Mouse (Mus musculus): ENCODE measurements around the gene Gm21887.
"Not testable (repeated sequence)": the region's sequence is repeated elsewhere in the genome, so short reads cannot be mapped to it uniquely, and the experiment has no call there.

The Gm21887 gene

DNA sequence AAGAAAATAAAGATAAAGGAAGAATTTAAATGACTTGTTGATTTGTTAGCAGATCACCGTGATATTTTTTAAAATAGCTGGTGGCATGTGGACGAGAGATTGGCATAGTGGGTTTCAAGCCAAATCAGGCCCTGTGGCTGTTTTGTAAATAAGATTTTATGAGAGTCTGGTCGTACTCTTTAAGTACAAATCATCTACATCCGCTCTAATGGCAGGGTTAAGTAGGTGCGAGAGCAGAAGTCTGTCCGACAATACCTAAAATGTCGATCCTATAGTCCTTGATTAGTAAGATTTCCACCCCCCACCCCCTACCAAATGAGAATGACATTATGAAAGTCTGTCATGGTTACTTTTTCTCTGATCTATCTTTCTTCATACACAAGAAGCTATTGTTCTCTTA lies 25.1 kb upstream of the Gm21887 start:
- not testable (repeated sequence) for DNase-seq

DNA sequence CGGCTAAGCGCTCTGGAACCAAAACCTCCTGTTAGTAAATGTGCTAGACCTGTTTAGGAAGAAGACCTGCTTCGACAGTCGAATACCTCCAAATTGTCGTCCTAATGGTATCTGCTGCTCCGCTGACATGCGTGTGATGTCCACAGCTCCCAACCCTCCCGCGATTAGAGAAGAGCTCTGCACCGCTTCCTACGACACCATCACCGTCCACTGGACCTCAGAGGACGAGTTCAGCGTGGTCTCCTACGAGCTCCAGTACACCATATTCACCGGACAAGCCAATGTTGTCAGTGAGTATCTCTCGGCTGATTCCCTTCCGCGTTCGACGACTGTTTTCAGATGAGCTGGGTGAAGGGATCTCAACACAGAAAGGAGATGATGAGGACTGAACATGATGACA lies 24.6 kb upstream of the Gm21887 start:
- not testable (repeated sequence) for DNase-seq

DNA sequence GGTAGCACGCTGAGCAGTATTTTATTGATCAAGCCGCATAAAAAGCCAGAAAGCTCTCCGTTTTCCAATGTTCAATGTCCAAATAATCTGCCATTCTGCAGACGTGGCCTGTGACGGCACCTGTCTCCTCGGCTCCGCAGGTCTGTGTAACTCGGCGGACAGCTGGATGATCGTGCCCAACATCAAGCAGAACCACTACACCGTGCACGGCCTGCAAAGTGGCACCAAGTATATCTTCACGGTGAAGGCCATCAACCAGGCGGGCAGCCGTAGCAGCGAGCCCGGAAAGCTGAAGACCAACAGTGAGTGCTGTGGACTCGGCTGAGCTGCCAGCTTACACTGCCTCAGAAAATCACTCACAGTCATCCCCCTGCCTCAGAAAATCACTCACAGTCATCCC lies 23.7 kb upstream of the Gm21887 start:
- peak; percentile 63 for DNase-seq

DNA sequence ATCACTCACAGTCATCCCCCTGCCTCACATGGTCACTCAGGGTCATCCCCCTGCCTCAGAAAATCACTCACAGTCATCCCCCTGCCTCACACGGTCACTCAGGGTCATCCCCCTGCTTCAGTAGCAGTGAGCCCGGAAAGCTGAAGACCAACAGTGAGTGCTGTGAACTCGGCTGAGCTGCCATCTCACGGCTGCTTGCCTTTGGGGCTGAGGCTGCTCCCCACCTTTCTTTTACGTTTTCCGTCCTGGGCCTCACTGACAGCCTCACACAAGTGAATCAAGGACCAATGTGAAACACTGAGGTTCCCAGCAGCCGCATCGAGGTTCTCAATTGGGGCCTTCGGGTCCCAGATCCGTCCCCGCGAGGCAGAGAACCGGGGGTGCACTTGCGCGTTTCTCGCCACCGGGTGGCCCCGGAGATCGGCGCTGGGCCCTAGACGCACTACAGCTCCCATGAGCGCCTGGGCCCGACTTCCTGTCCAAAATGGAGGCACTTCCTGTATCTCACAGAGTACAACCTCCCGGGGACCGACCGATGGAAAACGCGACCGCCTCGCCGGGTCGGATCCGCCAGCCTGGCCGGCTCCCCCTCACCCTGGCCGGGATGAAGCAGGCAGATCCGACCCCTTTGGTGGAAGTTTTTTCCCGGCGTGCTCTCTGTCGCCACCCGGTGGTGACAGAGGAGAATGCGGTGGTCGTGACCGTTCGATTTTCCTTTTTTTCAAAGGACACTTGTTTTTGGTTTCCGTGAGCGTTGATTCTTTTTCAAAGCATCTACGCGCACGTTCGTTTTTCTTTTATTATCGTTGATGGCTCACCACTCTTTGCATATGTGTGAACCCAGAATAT lies 22.7 kb upstream of the Gm21887 start:
- peak; percentile 89 for DNase-seq

DNA sequence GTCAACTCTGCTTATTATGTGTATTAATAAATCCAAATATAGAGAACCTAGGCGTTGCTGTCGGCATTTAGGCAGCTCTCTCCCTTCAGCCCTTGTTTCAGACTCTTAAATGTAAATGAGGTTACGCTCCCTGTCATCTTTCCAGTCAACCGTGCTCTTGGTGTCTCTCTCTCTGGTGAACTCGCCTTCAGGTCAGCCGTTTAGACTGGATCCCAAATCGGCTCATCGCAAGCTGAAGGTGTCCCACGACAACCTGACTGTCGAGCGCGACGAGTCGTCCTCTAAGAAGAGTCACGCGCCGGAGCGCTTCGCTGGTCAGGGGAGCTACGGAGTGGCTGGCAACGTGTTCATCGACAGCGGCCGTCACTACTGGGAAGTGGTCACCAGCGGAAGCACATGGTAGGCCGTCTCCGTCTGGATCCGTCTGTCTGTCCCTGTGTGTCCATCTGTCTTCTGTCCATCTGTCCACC lies 22.1 kb upstream of the Gm21887 start:
- peak; percentile 71 for DNase-seq

DNA sequence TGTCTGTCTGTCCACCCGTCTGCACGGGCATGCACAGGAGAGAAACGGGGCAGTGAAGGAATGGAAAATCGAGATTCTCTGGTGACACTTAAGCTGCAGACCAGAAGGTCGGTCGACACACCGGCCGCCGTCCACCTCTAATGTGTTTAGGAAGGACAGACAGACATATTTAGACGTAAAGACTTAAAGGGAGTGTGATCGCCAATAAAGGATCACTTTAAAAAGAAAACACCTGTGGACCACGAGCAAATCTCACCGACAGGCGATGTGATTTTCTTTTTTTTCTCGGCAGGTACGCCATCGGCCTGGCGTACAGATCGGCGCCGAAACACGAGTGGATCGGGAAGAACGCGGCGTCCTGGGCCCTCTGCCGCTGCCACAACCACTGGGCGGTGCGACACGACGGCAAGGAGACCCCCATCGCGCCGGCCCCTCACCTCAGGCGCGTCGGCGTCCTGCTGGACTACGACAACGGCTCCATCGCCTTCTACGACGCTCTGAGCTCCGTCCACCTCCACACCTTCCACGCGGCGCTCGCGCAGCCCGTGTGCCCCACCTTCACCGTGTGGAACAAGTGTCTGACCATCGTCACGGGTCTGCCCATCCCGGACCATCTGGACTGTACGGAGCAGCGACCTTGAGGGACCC lies 20.8 kb upstream of the Gm21887 start:
- DNase-seq, result peak; percentile 60

DNA sequence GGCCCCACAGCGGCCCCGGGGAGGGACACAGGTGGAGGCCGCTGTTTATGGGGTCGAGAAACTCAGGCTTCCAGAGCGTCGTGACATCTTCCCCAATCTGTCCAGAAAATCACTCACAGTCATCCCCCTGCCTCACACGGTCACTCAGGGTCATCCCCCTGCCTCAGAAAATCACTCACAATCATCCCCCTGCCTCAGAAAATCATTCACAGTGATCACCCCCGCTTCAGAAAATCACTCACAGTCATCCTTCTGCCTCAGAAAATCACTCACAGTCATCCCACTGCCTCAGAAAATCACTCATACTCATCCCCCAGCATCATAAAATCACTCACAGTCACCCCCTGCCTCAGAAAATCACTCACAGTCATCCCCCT lies 20.3 kb upstream of the Gm21887 start:
- DNase-seq, result not testable (repeated sequence)

DNA sequence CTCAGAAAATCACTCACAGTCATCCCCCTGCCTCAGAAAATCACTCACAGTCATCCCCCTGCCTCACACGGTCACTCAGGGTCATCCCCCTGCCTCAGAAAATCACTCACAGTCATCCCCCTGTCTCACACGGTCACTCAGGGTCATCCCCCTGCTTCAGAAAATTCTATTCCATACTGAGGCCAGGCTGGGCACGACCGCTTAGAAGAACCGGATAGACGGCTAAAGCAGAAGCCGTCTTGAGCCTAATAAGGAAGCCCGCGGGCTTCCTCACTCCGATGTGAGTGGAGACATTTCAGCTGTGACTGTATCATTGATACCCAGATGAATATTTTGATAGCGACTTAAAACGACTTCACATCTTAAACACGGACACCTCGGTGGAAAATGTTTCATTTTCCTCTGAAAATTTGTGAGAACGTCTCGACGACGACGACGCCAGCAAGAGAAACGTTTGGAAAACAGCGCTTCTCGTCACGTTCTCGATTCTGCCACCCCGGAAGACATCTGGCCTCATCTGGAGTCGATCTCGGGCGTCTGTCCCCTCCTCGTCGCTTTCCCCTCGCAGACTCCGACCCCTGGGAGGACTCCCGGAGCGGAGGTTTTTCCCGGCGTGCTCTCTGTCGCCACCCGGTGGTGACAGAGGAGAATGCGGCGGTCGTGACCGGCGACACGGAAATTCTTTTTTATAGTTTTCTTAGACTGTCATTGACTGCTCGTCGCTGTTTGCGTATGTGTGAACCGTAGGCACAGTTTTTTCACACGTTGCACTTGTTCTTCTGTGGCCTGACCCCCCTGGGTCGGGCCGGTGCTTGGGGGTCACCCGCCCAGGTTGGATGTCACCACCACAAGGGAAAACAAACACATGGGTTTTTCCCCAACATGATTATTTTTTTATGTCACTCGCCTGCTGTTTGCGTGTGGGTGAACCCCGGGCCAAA lies 19.5 kb upstream of the Gm21887 start:
- DNase-seq, result peak; percentile 71

DNA sequence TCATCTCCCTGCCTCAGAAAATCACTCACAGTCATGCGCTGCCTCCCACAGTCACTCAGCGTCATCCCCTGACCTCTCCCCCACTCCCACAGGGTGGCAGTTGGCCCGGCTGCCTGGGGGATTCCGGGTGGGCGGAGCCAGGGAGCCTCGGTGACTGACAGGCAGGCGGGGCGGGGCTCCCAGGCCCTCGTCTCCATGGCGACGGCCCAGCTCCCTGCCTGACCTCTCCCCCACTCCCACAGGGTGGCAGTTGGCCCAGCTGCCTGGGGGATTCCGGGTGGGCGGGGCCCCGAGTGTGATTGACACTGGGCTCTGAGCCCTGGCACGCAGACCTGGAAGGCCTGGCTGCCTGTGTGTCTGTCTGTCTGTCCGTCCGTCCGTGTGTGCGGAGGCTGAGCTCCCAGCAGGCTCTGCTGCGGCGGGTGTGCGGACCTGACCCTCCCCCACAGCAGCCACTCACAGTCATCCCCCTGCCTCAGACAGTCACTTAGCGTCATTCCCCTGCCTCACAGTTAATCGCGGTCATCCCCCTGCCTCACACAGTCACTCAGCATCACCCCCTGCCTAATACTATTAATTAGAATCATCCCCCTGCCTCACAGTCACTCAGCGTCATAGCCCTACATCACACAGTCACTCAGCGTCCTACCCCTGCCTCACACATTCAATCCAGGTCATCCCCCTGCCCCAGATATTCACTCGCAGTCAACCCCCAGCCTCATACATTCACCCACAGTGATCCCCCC lies 18.2 kb upstream of the Gm21887 start:
- DNase-seq, result peak; percentile 84

DNA sequence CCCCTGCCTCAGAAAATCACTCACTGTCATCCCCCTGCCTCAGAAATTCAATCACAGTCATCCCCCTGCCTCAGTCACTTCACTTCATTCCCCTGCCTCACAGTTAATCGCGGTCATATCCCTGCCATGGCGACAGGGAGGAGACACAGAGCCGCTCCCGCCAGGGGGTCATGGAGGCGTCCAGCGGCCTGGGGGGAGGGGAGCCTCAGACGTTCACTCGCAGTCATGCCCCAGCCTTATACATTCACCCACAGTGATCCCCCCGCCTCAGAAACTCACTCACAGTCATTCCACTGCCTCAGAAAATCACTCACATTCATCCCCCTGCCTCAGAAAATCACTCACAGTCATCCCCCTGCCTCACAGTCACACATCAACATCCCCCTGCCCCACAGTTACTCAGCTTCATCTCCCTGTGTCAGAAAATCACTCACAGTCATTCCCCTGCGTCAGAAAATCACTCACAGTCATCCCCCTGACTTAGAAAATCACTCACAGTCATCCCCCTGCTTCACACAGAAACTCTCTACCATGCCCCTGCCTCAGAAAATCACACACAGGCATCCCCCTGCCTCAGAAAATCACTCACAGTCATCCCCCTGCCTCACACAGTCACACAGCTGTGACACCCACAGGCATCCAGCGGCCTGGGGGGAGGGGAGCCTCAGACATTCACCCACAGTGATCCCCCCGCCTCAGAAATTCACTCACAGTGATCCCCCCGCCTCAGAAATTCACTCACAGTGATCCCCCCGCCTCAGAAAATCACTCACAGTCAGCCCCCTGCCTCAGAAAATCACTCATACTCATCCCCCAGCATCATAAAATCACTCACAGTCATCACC lies 17.2 kb upstream of the Gm21887 start:
- DNase-seq, result not testable (repeated sequence)

DNA sequence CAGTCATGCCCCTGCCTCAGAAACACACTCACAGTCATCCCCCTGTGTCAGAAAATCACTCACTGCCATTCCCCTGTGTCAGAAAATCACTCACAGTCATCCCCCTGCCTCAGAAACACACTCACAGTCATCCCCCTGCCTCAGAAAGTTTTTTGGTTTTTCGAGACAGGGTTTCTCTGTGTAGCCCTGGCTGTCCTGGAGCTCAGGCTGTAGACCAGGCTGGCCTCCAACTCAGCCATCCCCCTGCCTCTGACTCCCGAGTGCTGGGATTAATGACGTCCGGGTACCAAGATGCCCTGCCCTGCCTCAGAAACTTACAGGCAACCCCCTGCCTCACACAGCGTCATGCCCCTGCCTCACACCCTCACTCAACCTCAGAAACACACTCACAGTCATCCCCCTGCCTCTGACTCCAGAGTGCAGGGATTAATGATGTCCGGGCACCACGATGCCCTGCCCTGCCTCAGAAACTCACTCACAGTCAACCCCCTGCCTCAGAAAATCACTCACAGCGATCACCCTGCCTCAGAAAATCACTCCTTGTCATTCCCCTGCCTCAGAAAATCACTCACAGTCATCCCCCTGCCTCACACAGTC lies 16.4 kb upstream of the Gm21887 start:
- DNase-seq, result not testable (repeated sequence)

DNA sequence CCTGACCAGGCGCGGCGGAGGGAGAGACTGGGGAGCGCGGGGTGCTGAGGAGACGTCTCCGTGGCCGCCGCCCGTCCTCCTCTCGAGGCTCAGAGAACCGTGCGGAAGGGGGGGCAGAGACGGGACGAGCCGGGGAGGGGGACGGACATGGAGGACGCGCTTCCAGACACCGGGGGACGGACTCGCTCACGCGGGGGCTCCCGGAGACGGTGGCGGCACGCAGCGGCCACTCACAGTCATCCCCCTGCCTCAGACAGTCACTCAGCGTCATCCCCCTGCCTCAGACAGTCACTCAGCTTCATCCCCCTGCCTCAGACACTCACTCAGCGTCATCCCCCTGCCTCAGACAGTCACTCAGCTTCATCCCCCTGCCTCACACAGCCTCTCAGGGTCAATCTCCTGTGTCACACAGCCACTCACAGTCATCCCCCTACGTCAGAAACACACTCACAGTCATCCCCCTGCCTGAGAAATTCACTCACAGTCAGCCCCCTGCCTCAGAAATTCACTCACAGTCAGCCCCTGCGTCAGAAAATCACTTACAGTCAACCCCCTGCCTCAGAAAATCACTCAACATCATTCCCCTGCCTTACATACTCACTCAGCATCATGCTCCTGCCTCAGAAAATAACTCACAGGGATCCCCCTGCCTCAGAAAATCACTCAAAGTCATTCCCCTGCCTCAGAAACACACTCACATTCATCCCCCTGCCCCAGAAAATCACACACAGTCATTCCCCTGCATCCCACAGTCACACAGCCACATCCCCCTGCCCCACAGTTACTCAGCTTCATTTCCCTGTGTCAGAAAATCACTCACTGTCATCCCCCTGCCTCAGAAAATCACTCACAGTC lies 15.2 kb upstream of the Gm21887 start:
- DNase-seq, result not testable (repeated sequence)

DNA sequence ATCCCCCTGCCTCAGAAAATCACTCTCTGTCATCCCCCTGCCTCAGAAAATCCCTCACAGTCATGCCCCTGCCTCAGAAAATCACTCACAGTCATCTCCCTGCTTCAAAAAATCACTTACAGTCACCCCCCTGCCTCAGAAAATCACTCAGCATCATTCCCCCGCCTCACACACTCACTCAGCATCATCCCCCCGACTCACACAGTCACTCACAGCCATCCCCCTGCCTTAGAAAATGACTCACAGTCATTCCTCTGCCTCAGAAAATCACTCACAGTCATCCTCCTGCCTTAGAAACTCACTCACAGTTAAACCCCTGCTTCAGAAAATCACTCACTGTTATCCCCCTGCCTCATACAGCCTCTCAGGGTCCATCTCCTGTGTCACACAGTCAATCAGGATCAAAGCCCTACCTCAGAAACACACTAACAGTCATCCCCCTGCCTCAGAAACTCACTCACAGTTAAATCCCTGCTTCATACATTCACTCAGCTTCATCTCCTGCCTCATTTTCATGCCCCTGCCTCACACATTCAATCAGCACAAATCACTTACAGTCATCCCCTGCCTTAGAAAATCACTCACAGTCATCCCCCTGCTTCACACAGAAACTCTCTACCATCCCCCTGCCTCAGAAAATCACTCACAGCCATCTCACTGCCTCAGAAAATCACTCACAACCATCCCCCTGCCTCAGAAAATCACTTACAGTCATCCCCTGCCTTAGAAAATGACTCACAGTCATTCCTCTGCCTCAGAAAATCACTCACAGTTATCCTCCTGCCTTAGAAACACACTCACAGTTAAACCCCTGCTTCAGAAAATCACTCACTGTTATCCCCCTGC lies 14.4 kb upstream of the Gm21887 start:
- not testable (repeated sequence) for DNase-seq

DNA sequence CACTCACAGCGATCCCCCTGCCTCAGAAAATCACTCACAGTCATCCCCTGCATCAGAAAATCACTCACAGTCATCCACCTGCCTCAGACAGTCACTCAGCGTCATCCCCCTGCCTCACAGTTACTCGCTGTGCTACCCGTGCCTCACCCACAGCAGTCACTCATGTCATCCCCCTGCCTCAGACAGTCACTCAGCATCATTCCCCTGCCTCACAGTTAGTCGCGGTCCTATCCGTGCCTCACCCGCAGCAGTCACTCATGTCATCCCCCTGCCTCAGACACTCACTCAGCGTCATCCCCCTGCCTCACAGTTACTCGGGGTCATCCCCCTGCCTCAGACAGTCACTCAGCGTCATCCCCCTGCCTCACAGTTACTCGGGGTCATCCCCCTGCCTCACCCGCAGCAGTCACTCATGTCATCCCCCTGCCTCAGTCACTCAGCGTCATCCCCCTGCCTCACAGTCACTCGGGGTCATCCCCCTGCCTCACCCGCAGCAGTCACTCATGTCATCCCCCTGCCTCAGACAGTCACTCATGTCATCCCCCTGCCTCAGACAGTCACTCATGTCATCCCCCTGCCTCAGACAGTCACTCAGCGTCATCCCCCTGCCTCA lies 13.4 kb upstream of the Gm21887 start:
- not testable (repeated sequence) for DNase-seq

DNA sequence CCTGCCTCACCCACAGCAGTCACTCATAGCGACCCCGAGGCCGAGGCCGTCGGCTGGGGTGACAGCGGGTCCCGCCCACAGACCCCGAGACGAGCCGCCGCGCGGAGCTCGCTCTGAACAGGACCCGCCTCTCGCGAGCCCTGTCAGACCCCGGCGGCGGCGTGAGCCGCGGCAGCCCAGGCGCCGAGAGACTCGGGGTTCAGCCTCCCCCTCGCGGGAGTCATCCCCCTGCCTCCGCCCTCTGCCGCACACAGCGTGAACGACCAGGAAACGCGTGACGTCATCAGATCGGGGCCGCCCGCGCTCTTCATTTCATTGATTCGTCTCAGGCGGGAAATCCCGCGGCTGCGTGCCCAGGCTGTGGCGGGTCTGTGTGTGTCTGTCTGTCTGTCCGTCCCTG lies 12.5 kb upstream of the Gm21887 start:
- DNase-seq, result not testable (repeated sequence)

DNA sequence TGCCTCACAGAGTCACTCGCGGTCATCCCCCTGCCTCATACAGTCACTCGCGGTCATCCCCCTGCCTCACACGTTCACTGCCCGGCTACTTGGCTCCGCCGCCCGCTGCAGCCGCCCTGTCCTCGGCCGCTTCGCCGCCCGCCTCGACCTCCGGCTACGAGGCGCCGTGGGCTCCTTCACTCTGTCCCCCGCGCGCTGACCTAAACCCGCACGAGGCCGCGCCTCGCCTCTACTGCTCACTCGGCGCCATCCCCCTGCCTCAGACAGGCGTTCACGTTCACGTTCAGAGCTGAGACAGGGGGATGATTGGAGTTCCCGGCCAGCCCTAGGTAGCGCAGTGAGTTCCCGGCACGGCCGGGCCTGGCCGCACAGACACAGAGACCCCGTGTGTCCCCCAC lies 12.0 kb upstream of the Gm21887 start:
- not testable (repeated sequence) for DNase-seq

DNA sequence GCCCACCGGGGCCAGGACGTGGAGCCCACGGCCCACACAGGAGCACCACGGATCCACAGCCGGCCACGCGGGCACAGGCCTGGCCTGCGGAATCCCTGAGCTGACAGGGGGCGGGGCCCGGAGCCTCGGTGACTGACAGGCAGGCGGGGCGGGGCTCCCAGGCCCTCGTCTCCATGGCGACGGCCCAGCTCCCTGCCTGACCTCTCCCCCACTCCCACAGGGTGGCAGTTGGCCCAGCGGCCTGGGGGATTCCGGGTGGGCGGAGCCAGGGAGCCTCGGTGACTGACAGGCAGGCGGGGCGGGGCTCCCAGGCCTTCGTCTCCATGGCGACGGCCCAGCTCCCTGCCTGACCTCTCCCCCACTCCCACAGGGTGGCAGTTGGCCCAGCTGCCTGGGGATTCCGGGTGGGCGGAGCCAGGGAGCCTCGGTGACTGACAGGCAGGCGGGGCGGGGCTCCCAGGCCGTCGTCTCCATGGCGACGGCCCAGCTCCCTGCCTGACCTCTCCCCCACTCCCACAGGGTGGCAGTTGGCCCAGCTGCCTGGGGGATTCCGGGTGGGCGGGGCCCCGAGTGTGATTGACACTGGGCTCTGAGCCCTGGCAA lies 11.5 kb upstream of the Gm21887 start:
- peak; percentile 94 for DNase-seq
